Mouse (Mus musculus): ENCODE data around the gene Tnfsf8. TPM values are rescaled to one million over a fixed set of nuclear protein-coding genes. Genes with fewer than 3 reads are reported as not detected.

The Tnfsf8 gene
- polyA plus RNA-seq (2012) = not detected in 2 replicates

- Histone ChIP-seq H3K4me1 (ENCODE audit: control insufficient read depth) (no peaks in the 10 kb centered on the region), H3K4me3 (replicated peaks) (no peak within 1 kb of the TSS), H3K36me3 (ENCODE audit: control insufficient read depth) (no peaks in the 10 kb centered on the region), H3K9me3 (ENCODE audit: control insufficient read depth, low read length) (no peaks in the 10 kb centered on the region), H3K27me3 (ENCODE audit: control insufficient read depth) (no peaks in the 10 kb centered on the region)
- TF ChIP-seq GATA1 (IDR thresholded peaks at IDR 0.05; ENCODE audit: low read length) = no peak
- no peak for TF ChIP-seq TAL1 (IDR thresholded peaks at IDR 0.05; ENCODE audit: low read length)
These were observed at the start of gene Tnfsf8 for GRCm38 (mm10) chr4:63860688-63861540. Tnfsf8 (minus strand) TSS chr4:63861347.

- H3K27me3 ChIP-seq (ENCODE audit: control insufficient read depth) = no peaks in the 10 kb centered on the region
- TF ChIP-seq TAL1 (IDR thresholded peaks at IDR 0.05; ENCODE audit: low read length) = no peak
- TF ChIP-seq GATA1 (IDR thresholded peaks at IDR 0.05; ENCODE audit: low read length) = no peak
- no peaks in the 10 kb centered on the region for H3K9me3 ChIP-seq (ENCODE audit: control insufficient read depth, low read length)
- no peak overlapping the region for H3K4me3 ChIP-seq (replicated peaks)
- H3K36me3 ChIP-seq (ENCODE audit: control insufficient read depth) = no peaks in the 10 kb centered on the region
- H3K4me1 ChIP-seq (ENCODE audit: control insufficient read depth) = no peaks in the 10 kb centered on the region
These were observed 47.4 kb upstream of the Tnfsf8 start for GRCm38 (mm10) chr4:63908511-63908910.

GRCm38 (mm10) chr4:63907473-63907872, 46.3 kb upstream of the Tnfsf8 start:
- H3K9me3 ChIP-seq (ENCODE audit: control insufficient read depth, low read length) = no peaks in the 10 kb centered on the region
- H3K4me3 ChIP-seq (replicated peaks) = no peak overlapping the region
- TF ChIP-seq TAL1 (IDR thresholded peaks at IDR 0.05; ENCODE audit: low read length) (no peak), GATA1 (IDR thresholded peaks at IDR 0.05; ENCODE audit: low read length) (no peak)
- H3K36me3 ChIP-seq (ENCODE audit: control insufficient read depth) = no peaks in the 10 kb centered on the region
- H3K27me3 ChIP-seq (ENCODE audit: control insufficient read depth) = no peaks in the 10 kb centered on the region
- no peaks in the 10 kb centered on the region for H3K4me1 ChIP-seq (ENCODE audit: control insufficient read depth)

GRCm38 (mm10) chr4:63906050-63906449, 44.9 kb upstream of the Tnfsf8 start:
- Histone ChIP-seq H3K27me3 (ENCODE audit: control insufficient read depth) (no peaks in the 10 kb centered on the region), H3K4me3 (replicated peaks) (no peak overlapping the region), H3K9me3 (ENCODE audit: control insufficient read depth, low read length) (no peaks in the 10 kb centered on the region), H3K4me1 (ENCODE audit: control insufficient read depth) (no peaks in the 10 kb centered on the region), H3K36me3 (ENCODE audit: control insufficient read depth) (no peaks in the 10 kb centered on the region)
- TF ChIP-seq TAL1 (IDR thresholded peaks at IDR 0.05; ENCODE audit: low read length) (no peak), GATA1 (IDR thresholded peaks at IDR 0.05; ENCODE audit: low read length) (no peak)

GRCm38 (mm10) chr4:63899081-63899523, 38.0 kb upstream of the Tnfsf8 start:
- H3K9me3 ChIP-seq (ENCODE audit: control insufficient read depth, low read length) = no peaks in the 10 kb centered on the region
- H3K4me3 ChIP-seq (replicated peaks) = no peak overlapping the region
- no peaks in the 10 kb centered on the region for H3K27me3 ChIP-seq (ENCODE audit: control insufficient read depth)
- no peaks in the 10 kb centered on the region for H3K36me3 ChIP-seq (ENCODE audit: control insufficient read depth)
- no peaks in the 10 kb centered on the region for H3K4me1 ChIP-seq (ENCODE audit: control insufficient read depth)
- TF ChIP-seq GATA1 (IDR thresholded peaks at IDR 0.05; ENCODE audit: low read length) = no peak
- TF ChIP-seq TAL1 (IDR thresholded peaks at IDR 0.05; ENCODE audit: low read length) = no peak

- Histone ChIP-seq H3K36me3 (ENCODE audit: control insufficient read depth) (no peaks in the 10 kb centered on the region), H3K27me3 (ENCODE audit: control insufficient read depth) (no peaks in the 10 kb centered on the region), H3K4me1 (ENCODE audit: control insufficient read depth) (no peaks in the 10 kb centered on the region), H3K4me3 (replicated peaks) (no peak overlapping the region), H3K9me3 (ENCODE audit: control insufficient read depth, low read length) (no peaks in the 10 kb centered on the region)
- no peak for TF ChIP-seq TAL1 (IDR thresholded peaks at IDR 0.05; ENCODE audit: low read length)
- TF ChIP-seq GATA1 (IDR thresholded peaks at IDR 0.05; ENCODE audit: low read length) = no peak
These were observed 36.0 kb upstream of the Tnfsf8 start for GRCm38 (mm10) chr4:63897152-63897551.

- no peak for TF ChIP-seq GATA1 (IDR thresholded peaks at IDR 0.05; ENCODE audit: low read length)
- no peak for TF ChIP-seq TAL1 (IDR thresholded peaks at IDR 0.05; ENCODE audit: low read length)
- H3K4me3 ChIP-seq (replicated peaks) = no peak overlapping the region
These were observed 25.0 kb upstream of the Tnfsf8 start for GRCm38 (mm10) chr4:63886156-63886555.

GRCm38 (mm10) chr4:63876720-63877119, 15.6 kb upstream of the Tnfsf8 start:
- TF ChIP-seq TAL1 (IDR thresholded peaks at IDR 0.05; ENCODE audit: low read length) (no peak), GATA1 (IDR thresholded peaks at IDR 0.05; ENCODE audit: low read length) (no peak)
- no peaks in the 10 kb centered on the region for H3K27me3 ChIP-seq (ENCODE audit: control insufficient read depth)
- H3K36me3 ChIP-seq (ENCODE audit: control insufficient read depth) = no peaks in the 10 kb centered on the region
- H3K4me1 ChIP-seq (ENCODE audit: control insufficient read depth) = no peaks in the 10 kb centered on the region
- no peaks in the 10 kb centered on the region for H3K9me3 ChIP-seq (ENCODE audit: control insufficient read depth, low read length)
- no peak overlapping the region for H3K4me3 ChIP-seq (replicated peaks)

More at GRCm38 (mm10) chr4:63886156-63886555, 25.0 kb upstream of the Tnfsf8 start:
- no peaks in the 10 kb centered on the region for H3K36me3 ChIP-seq (ENCODE audit: control insufficient read depth)
- peaks cover 2% of the 10 kb centered on the region; the same call in 1 of the 2 replicates for H3K9me3 ChIP-seq (ENCODE audit: control insufficient read depth, low read length)
- H3K4me1 ChIP-seq (ENCODE audit: control insufficient read depth) = no peaks in the 10 kb centered on the region
- no peaks in the 10 kb centered on the region for H3K27me3 ChIP-seq (ENCODE audit: control insufficient read depth)

GRCm38 (mm10) chr4:63875480-63875879, 14.3 kb upstream of the Tnfsf8 start:
- no peak for TF ChIP-seq GATA1 (IDR thresholded peaks at IDR 0.05; ENCODE audit: low read length)
- no peak for TF ChIP-seq TAL1 (IDR thresholded peaks at IDR 0.05; ENCODE audit: low read length)
- no peaks in the 10 kb centered on the region for H3K27me3 ChIP-seq (ENCODE audit: control insufficient read depth)
- no peaks in the 10 kb centered on the region for H3K36me3 ChIP-seq (ENCODE audit: control insufficient read depth)
- no peaks in the 10 kb centered on the region for H3K9me3 ChIP-seq (ENCODE audit: control insufficient read depth, low read length)
- no peaks in the 10 kb centered on the region for H3K4me1 ChIP-seq (ENCODE audit: control insufficient read depth)
- no peak overlapping the region for H3K4me3 ChIP-seq (replicated peaks)
